Mouse (Mus musculus) natural killer cell, adult 2 months (primary cell): ENCODE measurements around the gene Nktr.

ENCODE experiments used
- DNase-seq, 2 experiments: peaks; one replicate each; pipeline ENCODE4 v3.0.0; 2022; ENCODE audit warnings: low spot score in 2 of 2

Gene Nktr

GRCm38 (mm10) chr9:121718792-121719318 lies at the start of gene Nktr:
TSS of gene Nktr (plus strand) at chr9:121719169.
- peak; percentile 96 to 97 for DNase-seq

DNA sequence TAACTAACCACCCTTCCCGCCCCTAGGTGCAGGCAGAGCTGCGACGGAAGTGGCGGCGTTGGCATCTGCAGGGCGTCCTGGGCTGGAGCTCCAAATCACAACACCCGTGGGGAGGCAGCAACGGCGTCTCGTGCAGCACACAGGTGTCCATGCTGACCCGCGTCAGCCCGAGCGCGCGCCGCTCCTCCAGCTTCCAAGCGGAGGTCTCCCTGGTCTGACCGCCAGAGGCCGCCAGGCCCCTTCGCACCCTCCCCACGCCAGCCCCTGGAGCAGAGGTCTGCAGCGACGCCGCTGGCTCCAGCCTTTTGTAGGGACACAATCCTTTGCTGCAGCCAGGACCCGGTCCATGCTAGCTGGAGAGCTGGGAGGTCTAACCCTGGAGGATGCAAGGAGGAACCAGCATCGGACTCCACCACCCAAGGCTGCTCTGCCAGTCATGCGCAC lies 49.6 kb upstream of the Nktr start:
- peak; percentile 48 to 67 for DNase-seq

DNA sequence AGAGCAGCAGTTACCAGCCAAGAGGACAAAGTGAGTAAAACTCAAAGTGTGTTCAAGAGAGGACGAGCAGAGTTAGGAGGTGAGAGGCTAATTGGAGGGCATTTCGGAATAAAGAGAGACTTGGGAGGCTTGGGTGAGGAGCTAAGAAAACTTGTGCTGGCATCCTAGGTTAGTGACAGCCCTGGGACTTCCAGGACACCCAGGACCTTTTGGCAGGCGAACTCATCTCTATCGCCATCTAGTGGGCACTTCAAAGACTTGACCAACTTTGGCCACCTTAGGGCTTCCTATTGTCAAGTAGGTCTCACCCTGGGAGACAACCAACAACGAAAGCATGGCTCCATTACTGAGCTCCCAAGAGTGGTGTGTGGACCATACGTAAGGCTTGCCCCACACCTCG lies 47.7 kb upstream of the Nktr start:
- peak; percentile 44 to 60 for DNase-seq

DNA sequence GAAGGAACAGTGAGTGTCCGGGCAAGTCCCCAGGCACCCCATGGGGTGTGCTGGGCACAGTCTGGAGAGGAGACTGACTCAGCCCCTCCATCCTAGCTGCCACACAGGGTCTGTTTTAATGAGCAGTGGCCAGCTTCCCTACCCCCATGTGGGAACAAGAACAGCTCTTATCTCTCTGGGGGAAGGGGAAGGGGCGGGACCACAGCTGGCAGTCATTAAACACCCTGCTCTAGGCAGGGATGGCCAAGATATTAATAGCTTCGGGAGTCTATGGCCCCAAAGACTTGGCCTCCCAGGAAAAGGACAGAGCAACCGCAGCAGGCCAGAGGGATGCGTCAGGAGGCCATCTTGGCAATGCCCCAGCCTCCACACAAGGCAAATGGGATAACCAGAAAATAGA lies 46.7 kb upstream of the Nktr start:
- no peak for DNase-seq

DNA sequence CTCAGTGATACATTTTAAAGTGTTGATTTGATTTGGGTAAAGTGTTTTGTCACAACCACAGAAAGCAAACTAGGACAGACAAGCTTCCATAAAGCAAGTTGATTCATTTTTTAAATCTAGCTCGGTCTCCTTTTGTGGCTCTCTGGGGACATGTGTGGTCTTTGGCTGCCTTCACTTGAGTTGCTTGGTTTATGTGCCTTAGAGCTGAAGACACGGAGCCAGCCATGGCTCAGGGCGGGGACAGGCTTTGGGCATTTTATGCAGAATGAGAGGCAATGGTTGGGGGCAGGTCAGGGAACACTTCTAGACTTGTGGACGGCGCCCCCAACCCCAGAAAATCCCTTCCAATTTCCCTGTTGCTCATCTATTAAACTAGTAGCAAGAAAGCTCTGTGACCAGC lies 45.3 kb upstream of the Nktr start:
- peak in 1 of 2 experiments; percentile 36 for DNase-seq

GRCm38 (mm10) chr9:121675011-121675410 lies 44.0 kb upstream of the Nktr start:
- peak; percentile 88 for DNase-seq

DNA sequence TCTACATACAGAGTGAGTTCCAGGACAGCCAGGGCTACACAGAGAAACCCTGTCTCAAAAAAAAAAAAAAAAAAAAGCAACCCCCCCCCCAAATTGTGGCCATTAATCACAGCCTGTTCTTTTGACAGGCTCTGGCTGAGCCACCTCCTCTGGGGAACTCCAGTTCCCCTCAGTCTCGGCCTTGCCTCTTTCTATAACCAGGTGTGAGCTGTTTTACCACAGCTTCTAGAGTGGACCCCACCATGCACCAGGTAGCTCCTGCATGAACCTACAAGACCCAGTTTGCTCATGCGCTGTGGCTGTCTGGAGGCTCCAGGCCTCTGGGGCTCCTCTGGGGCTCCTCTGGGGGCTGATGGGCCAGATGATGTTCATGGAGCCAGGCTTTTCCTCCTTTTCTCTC lies 43.4 kb upstream of the Nktr start:
- DNase-seq: peak; percentile 36 to 42

DNA sequence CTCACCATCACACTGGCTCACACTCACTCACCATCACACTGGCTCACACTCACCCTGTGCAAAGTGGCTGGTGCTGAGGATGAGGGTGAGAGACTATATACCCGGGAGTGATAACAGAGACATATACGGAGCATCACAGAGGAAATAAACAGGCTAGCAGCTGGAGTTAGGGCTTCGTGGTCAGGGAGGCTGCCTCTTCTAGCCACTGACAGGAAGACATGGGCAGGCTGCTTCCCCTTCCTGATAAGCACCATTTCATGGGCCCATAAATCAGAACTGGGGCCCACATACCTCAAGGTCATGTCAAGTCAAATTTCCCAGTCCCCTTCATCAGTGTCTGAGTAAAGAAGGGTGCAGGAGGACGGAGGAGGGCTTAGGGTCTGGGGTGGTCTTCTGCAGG lies 41.9 kb upstream of the Nktr start:
- DNase-seq: peak; percentile 29 to 41

DNA sequence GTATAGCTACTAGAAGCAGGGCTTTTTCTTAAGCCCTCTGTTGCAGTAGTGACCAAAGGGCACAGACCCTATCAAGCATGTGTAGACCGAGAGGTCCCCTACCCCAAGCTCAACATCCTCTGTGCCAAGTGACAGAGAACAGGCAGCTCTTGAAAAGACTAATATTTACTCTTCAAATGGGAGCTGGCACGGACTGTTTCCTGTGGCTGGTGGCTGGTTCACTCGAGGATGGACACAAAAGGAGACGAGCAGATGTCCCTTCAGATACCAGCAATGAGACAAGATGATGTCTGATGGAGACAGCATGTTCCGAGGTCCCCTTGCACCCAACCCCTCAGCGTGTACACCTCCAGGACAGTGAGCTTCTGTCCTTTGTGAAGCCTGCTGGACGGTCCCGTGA lies 41.5 kb upstream of the Nktr start:
- no peak for DNase-seq

GRCm38 (mm10) chr9:121679549-121679948 lies 39.4 kb upstream of the Nktr start:
- peak; percentile 59 to 71 for DNase-seq

DNA sequence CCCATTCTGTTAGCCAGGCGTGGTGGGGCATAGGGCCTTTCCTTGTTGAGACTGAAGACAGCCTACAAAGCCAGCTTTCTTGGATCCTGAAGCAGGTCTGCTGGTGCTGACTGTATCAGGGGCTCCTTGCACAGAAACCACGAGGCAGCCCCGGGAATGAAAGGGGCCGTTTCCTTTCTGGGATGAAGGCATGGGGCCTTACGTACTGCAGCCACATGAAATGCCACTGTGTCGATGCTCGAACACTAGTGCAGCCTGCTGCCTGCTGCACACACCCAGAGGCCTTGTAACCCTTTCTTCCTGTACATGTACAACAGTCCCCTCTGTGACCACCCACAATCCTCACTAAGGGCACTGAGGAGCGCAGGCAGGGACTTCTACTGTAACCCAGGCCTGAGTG lies 37.8 kb upstream of the Nktr start:
- DNase-seq: no peak

GRCm38 (mm10) chr9:121682037-121682680 lies 36.8 kb upstream of the Nktr start:
- peak; percentile 32 to 46 for DNase-seq

DNA sequence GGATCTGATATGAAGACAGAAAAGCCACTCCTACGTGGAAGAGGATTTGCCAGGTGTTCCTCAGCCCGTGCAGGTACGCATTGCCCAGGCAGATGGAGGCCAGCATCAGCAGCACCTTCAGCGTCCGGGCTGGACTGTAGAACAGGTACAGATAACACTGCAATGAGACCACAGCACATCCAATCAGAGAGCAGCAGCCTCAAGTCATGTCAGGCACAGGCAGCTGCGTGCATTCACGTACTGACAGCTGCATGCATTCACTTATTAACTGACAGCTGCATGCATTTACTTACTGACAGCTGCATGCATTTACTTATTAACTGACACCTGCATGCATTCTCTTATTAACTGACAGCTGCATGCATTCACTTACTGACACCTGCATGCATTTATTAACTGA lies 34.3 kb upstream of the Nktr start:
- DNase-seq: no peak

GRCm38 (mm10) chr9:121690200-121690651 lies 28.7 kb upstream of the Nktr start:
- DNase-seq: no peak

GRCm38 (mm10) chr9:121690734-121691133 lies 28.2 kb upstream of the Nktr start:
- DNase-seq: no peak

- DNase-seq: no peak
These were observed 24.2 kb upstream of the Nktr start for GRCm38 (mm10) chr9:121694736-121695135.

DNA sequence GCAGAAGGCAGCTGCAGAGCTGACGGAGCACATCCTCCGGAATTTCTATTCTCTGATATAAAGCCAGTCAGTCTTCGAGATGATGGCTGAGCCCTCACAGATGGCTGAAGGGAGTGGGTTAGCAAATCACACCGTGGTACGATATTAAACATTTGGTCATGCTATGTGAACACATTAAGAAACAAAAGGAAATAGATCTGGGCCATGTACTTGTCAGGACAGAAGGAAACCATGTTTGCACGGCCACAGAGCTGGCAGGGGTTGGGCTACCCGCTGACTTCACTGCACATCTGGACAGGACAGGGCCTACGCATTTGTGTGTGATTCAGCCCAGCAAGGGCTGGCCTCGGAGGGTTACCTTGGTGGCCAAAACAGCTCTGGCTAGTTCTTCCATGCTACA lies 22.3 kb upstream of the Nktr start:
- DNase-seq: no peak

- peak; percentile 86 to 89 for DNase-seq
These were observed 21.6 kb upstream of the Nktr start for GRCm38 (mm10) chr9:121697150-121698049.

DNA sequence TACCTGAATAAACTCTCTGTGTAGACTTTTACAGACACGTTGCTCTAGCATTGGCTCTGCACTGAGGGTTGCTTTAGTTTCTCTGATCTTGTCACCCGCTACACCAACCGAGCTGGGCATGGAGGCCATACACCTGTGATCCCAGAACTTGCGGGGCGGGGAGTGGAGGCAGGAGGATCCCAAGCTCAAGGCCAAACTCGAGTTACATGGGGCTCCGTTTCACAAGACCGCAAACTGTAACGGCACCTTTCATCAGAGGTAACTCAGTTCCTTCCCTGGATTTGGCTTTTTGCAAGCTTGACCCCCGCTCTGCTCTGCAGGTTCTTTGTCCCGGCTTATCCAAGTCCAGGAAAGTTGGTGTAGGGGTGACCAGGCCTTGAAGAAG lies 14.7 kb upstream of the Nktr start:
- DNase-seq: no peak

DNA sequence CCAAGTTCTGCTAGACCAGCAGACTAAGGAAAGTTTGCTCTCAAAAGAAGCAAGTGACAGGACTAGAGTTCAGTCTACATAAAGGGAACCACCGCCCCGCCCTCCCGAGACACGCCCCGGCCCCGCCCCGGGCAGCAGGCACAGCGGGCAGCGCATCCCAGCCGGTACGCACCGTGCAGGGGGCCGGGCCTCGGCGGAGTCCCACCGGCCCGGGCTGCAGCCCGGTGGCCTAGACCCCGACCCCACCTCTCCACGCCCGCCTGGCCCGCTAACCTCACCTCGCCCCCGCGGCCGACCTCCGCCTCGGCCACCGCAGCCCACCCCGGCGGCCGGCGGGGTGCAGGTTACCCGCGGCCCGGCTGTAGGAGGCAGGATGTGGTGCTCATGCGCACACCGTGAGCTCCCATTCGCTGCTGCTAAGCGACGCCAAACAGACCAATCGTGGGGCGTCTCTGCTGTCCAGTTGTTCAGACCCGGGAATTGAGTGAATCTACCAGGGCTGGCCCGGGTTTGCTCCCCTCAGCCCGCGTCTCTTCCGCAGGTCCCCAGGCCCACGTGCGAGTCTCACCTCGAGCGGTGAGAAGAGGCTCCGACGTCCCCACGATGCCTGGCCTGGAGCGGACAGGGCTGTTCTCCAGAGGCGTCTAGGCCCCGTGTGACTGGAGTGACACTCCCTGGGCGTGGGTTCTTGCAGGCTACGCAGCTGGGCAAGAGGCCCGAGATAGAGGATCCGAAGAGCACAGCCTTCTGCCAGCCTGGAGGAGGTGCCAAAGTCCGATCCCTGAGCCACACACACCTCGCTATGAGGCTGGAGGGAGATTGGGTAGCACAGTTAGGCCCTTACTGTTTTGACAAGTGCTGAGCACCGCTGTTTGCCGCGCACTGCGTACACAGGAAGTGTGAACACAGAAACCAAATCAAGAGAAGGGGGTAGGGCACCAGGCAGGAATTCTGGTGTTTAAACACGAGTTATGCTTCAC lies 14.0 kb upstream of the Nktr start, which contains the start of gene Sec22c:
TSS of gene Sec22c (minus strand) at position 845 of the 980 bp plus-strand sequence.
- peak; percentile 82 to 85 for DNase-seq

DNA sequence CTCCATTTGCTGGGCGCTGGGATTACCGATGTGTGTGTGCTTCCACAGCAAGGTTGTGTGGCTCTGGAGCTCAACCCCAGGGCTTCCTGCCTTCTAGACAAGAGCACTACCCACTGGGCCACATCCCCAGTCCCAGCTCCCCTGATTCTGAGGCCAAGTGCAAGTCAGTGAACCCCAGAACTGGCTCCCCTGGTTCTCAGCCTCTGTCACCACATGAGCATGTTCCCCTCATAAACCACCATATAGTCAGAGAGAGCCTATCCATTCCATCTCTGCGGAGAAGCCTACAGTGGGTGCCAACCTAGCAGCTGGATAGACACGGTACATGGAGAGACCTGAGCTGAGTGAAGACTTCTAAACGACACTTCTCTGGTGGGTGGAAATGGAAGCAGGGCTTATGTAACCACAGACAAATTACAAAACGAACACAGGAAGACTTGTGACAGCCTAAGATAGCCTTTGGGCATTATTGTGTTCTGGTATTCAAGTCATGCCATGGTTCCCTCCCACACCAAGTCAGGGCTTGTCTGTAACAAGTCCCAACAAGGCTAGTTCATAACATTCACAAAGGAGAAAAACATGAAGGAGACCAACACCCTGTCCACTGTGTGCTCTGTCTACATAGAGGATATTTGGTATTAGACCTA lies 12.8 kb upstream of the Nktr start:
- no peak for DNase-seq
